Mouse (Mus musculus) heart, adult 9 months (tissue): ENCODE measurements around the gene Mast2.

ENCODE experiments used
- DNase-seq, 2 experiments: peaks; one replicate each; pipeline ENCODE4 v3.0.0; 2022; ENCODE audit warnings: low spot score in 2 of 2

The Mast2 gene

GRCm38 (mm10) chr4:116406668-116407067 lies 57.3 kb downstream of the Mast2 start:
- DNase-seq = no peak

GRCm38 (mm10) chr4:116405955-116406351 lies 58.0 kb downstream of the Mast2 start:
- DNase-seq = no peak

GRCm38 (mm10) chr4:116405276-116405954 lies 58.6 kb downstream of the Mast2 start:
- DNase-seq = no peak

- DNase-seq = no peak
Measured at GRCm38 (mm10) chr4:116403884-116404283, 60.1 kb downstream of the Mast2 start.

- no peak for DNase-seq
Measured at GRCm38 (mm10) chr4:116402708-116403107, 61.3 kb downstream of the Mast2 start.

- no peak for DNase-seq
Measured at GRCm38 (mm10) chr4:116398051-116398450, 65.9 kb downstream of the Mast2 start.

GRCm38 (mm10) chr4:116377973-116378667 lies 85.9 kb downstream of the Mast2 start:
- DNase-seq = peak; percentile 33 to 63

- peak; percentile 81 to 85 for DNase-seq
Measured at GRCm38 (mm10) chr4:116371676-116372075, 92.3 kb downstream of the Mast2 start.

GRCm38 (mm10) chr4:116358099-116358498 lies 105.9 kb downstream of the Mast2 start:
- no peak for DNase-seq

- no peak for DNase-seq
Measured at GRCm38 (mm10) chr4:116352919-116353318, 111.1 kb downstream of the Mast2 start.

- no peak for DNase-seq
Measured at GRCm38 (mm10) chr4:116352496-116352895, 111.5 kb downstream of the Mast2 start.

GRCm38 (mm10) chr4:116342119-116342518 lies 121.9 kb downstream of the Mast2 start:
- peak; percentile 13 to 43 for DNase-seq

GRCm38 (mm10) chr4:116336294-116336693 lies 127.7 kb downstream of the Mast2 start:
- DNase-seq = no peak

GRCm38 (mm10) chr4:116329256-116329655 lies 134.7 kb downstream of the Mast2 start:
- no peak for DNase-seq

GRCm38 (mm10) chr4:116322127-116322526 lies 141.9 kb downstream of the Mast2 start:
- DNase-seq = peak; percentile 62 to 68

- no peak for DNase-seq
Measured at GRCm38 (mm10) chr4:116317575-116317974, 146.4 kb downstream of the Mast2 start.

- DNase-seq = no peak
Measured at GRCm38 (mm10) chr4:116304551-116304950, 159.4 kb downstream of the Mast2 start.

GRCm38 (mm10) chr4:116300878-116301355 lies 163.1 kb downstream of the Mast2 start:
- peak; percentile 45 to 47 for DNase-seq

- DNase-seq = no peak
Measured at GRCm38 (mm10) chr4:116293296-116293695, 170.7 kb downstream of the Mast2 start.

GRCm38 (mm10) chr4:116291561-116291960 lies 172.4 kb downstream of the Mast2 start:
- no peak for DNase-seq

- DNase-seq = no peak
Measured at GRCm38 (mm10) chr4:116282211-116282610, 181.8 kb downstream of the Mast2 start.

GRCm38 (mm10) chr4:116268220-116268619 lies 195.8 kb downstream of the Mast2 start:
- no peak for DNase-seq
